Mouse (Mus musculus): ENCODE data around the gene Socs7. TPM values are rescaled to one million over a fixed set of nuclear protein-coding genes. Genes with fewer than 3 reads are reported as not detected.
"Not testable (repeated sequence)": the region's sequence is repeated elsewhere in the genome, so short reads cannot be mapped to it uniquely, and the experiment has no call there.

Socs7 gene
- polyA plus RNA-seq (2012; ENCODE audit: insufficient read depth, insufficient read length, missing spikeins) = 5.7 and 6.3 TPM in 2 replicates

DNA sequence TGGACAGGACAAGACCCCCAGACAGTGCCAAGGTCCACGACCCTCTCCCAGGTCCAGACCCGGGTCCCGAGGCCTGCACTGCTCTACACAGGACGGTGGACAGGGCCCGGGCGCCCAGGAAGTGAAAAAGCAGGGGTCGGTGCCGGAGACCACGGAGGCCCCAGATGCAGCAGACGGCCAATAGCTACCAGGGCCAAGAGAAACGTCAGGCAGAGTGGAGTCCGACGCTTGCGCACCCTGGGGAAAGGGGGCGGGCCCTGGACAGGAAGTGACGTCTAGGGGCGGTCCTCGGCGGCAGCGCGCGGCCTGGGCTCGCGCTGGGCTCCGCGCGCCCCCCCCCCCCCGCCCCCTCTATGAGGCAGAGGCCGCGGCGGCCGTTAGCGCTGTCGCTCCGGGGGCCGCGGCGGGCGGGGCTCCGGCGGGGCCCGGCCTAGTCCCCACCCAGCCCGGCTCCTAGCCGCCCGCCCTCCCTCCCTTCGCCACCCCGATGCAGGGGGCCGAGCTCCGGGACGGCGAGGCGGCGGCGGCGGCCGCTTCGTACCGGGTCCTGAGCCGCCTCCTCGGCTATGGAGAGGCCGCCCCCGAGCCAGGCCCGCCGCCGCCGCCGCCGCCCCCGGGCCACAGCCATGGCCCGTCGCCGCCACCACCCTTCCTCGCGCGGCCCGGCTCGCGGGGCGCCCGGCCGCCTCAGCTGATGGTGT is at the start of gene Socs7:
Socs7 (plus strand) TSS at position 604 of the 701 bp plus-strand sequence.
- peak within 1 kb of the TSS; percentile 100 for H3K4me3 ChIP-seq (ENCODE audit: insufficient read depth, low read depth, low read length)
- peaks cover 4% of the 10 kb centered on the region; the same call in 1 of the 2 replicates for H3K4me1 ChIP-seq (ENCODE audit: control insufficient read depth, insufficient read depth, insufficient read length, low read length)

DNA sequence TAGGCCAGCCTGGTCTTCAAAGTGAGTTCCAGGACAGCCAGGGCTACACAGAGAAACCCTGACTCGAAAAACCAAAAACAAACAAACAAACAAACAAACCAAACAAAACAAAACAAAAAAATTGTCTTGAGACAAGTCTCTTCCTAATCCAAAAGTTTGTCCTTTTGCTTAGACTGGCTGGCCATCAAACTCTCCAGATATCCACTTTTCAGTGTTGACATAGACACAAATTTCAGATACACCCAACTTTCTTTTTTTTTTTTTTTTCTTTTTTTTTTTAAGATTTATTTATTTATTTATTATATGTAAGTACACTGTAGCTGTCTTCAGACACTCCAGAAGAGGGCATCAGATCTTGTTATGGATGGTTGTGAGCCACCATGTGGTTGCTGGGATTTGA is 49.5 kb upstream of the Socs7 start:
- not testable (repeated sequence) for H3K4me1 ChIP-seq (ENCODE audit: control insufficient read depth, insufficient read depth, insufficient read length, low read length); H3K27ac ChIP-seq (replicated peaks; ENCODE audit: low read depth, low read length); H3K4me3 ChIP-seq (ENCODE audit: insufficient read depth, low read depth, low read length)

More for the DNA sequence above, at the start of gene Socs7:
- peak within 1 kb of the TSS; percentile 68 for H3K27ac ChIP-seq (replicated peaks; ENCODE audit: low read depth, low read length)

GRCm38 (mm10) chr11:97314110-97314509 is 48.2 kb upstream of the Socs7 start:
- no peak overlapping the region for H3K4me3 ChIP-seq (ENCODE audit: insufficient read depth, low read depth, low read length)
- no peak overlapping the region for H3K27ac ChIP-seq (replicated peaks; ENCODE audit: low read depth, low read length)
- no peaks in the 10 kb centered on the region for H3K4me1 ChIP-seq (ENCODE audit: control insufficient read depth, insufficient read depth, insufficient read length, low read length)

- Histone ChIP-seq H3K4me3 (ENCODE audit: insufficient read depth, low read depth, low read length) (no peak overlapping the region), H3K27ac (replicated peaks; ENCODE audit: low read depth, low read length) (no peak overlapping the region), H3K4me1 (ENCODE audit: control insufficient read depth, insufficient read depth, insufficient read length, low read length) (no peaks in the 10 kb centered on the region)
Observed at GRCm38 (mm10) chr11:97314751-97315503, 47.4 kb upstream of the Socs7 start.

GRCm38 (mm10) chr11:97315504-97316503 is 46.5 kb upstream of the Socs7 start, which contains the start of gene Mrpl45:
Gene Mrpl45 (plus strand): TSS chr11:97315716.
- Histone ChIP-seq H3K27ac (replicated peaks; ENCODE audit: low read depth, low read length) (peak within 1 kb of the TSS; percentile 70), H3K4me1 (ENCODE audit: control insufficient read depth, insufficient read depth, insufficient read length, low read length) (no peaks in the 10 kb centered on the region), H3K4me3 (ENCODE audit: insufficient read depth, low read depth, low read length) (peak within 1 kb of the TSS; percentile 71)

- Histone ChIP-seq H3K4me3 (ENCODE audit: insufficient read depth, low read depth, low read length) (no peak overlapping the region), H3K27ac (replicated peaks; ENCODE audit: low read depth, low read length) (no peak overlapping the region), H3K4me1 (ENCODE audit: control insufficient read depth, insufficient read depth, insufficient read length, low read length) (no peaks in the 10 kb centered on the region)
Observed at GRCm38 (mm10) chr11:97321197-97321596, 41.2 kb upstream of the Socs7 start.

DNA sequence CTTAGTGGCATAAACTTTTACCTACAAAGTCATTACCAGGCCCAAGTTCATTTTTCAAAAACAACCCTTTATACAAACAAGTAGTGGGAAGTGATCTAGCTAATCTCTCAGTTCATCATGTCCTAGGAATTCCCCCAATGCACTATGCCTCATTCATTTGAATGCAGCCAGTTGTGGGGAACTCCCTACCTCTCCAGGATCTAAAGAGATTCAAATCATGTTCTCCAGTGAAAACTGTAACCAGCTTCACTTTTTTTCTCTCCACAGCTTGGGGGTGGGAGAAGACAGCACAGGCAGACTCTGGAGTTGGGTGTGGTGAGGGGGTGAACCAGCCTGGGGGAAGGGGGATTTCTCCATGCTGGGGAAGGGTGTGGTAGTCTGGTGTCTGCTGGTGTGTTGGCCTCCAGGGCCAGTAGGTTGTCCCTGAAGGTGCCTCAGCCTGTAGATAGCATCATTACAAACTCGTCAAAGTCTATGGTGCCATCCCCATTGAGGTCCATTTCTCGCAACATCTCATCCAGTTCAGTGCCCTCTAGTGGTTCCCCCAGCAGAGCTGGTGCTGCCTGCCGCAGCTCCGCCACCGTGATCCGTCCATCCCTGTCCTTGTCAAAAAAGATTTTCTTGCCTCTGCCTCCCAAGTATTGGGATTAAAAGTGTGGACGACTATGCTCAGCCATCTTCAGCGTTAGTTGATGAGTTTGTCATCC is 40.3 kb upstream of the Socs7 start:
- not testable (repeated sequence) for H3K4me3 ChIP-seq (ENCODE audit: insufficient read depth, low read depth, low read length); H3K27ac ChIP-seq (replicated peaks; ENCODE audit: low read depth, low read length); H3K4me1 ChIP-seq (ENCODE audit: control insufficient read depth, insufficient read depth, insufficient read length, low read length)

GRCm38 (mm10) chr11:97325224-97325623 is 37.1 kb upstream of the Socs7 start:
- no peak overlapping the region for H3K27ac ChIP-seq (replicated peaks; ENCODE audit: low read depth, low read length)
- no peaks in the 10 kb centered on the region for H3K4me1 ChIP-seq (ENCODE audit: control insufficient read depth, insufficient read depth, insufficient read length, low read length)
- no peak overlapping the region for H3K4me3 ChIP-seq (ENCODE audit: insufficient read depth, low read depth, low read length)

- H3K27ac ChIP-seq (replicated peaks; ENCODE audit: low read depth, low read length) = no peak overlapping the region
- no peak overlapping the region for H3K4me3 ChIP-seq (ENCODE audit: insufficient read depth, low read depth, low read length)
- H3K4me1 ChIP-seq (ENCODE audit: control insufficient read depth, insufficient read depth, insufficient read length, low read length) = no peaks in the 10 kb centered on the region
Observed at GRCm38 (mm10) chr11:97328148-97328547, 34.2 kb upstream of the Socs7 start.

DNA sequence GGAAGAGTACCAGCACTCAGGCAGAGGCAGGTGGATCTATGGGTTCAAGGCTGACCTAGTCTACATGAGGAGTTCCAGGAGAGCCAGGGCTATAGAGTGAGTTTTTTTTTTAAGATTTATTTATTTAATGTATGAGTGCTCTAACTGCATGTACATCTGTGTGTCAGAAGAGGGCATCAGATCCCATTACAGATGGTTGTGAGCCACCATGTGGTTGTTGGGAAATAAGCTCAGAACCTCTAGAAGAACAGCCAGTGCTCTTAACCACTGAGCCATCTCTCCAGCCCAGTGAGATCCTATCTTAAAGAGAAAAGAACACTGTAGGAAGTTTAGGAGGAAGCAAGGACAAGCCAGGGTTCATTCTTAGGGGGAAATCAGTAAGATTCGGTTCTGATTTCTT is 32.0 kb upstream of the Socs7 start:
- H3K27ac ChIP-seq (replicated peaks; ENCODE audit: low read depth, low read length) = no peak overlapping the region

GRCm38 (mm10) chr11:97331231-97332190 is 30.8 kb upstream of the Socs7 start:
- Histone ChIP-seq H3K4me3 (ENCODE audit: insufficient read depth, low read depth, low read length) (no peak overlapping the region), H3K4me1 (ENCODE audit: control insufficient read depth, insufficient read depth, insufficient read length, low read length) (no peaks in the 10 kb centered on the region), H3K27ac (replicated peaks; ENCODE audit: low read depth, low read length) (no peak overlapping the region)

More for the DNA sequence above, 32.0 kb upstream of the Socs7 start:
- Histone ChIP-seq H3K4me1 (ENCODE audit: control insufficient read depth, insufficient read depth, insufficient read length, low read length) (no peaks in the 10 kb centered on the region), H3K4me3 (ENCODE audit: insufficient read depth, low read depth, low read length) (no peak overlapping the region)

DNA sequence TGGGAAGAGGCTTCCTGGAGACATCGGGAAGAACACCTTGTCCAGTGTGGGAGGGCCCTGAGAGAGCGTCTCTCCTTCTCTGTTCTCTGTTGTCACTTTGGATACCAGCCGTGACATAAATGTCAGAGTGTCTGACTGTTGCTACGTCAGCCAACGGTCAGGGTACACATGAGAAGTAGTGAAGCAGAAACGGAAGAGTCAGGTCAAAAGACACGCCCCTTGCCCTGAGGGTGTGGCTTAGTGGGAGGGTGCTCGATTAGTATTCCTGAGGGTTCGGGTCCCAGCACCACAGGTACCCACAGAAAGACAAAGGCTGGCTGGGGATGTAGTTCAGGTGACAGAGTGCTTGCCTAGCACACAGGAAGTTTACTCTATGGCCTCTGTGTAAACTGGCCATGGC is 29.3 kb upstream of the Socs7 start:
- no peaks in the 10 kb centered on the region for H3K4me1 ChIP-seq (ENCODE audit: control insufficient read depth, insufficient read depth, insufficient read length, low read length)
- H3K27ac ChIP-seq (replicated peaks; ENCODE audit: low read depth, low read length) = no peak overlapping the region
- no peak overlapping the region for H3K4me3 ChIP-seq (ENCODE audit: insufficient read depth, low read depth, low read length)

DNA sequence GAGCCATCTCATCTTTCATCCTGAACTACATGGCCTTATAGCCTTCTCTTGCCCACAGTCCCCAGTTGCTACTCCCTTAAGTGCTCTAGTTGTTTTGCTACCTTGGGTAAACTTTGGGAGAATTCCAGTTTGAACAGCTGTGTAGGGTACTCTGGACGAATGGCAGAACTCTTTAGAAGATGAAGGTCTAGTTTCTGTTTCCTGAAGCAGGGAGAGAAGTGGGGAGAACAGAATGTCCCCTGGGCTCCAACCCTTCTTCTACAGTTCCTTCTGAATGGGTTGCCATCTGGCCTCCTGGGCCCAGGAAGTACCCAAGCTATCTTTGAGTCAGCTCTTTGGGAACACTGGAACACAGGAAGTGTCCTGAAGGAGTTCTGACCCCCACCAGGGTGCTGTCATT is 28.5 kb upstream of the Socs7 start:
- no peak overlapping the region for H3K27ac ChIP-seq (replicated peaks; ENCODE audit: low read depth, low read length)
- H3K4me1 ChIP-seq (ENCODE audit: control insufficient read depth, insufficient read depth, insufficient read length, low read length) = no peaks in the 10 kb centered on the region
- no peak overlapping the region for H3K4me3 ChIP-seq (ENCODE audit: insufficient read depth, low read depth, low read length)

Data from brown adipose tissue, adult 24 weeks (tissue).